Mouse (Mus musculus): ENCODE data around the gene Trdmt1.
"Not testable (repeated sequence)": the region's sequence is repeated elsewhere in the genome, so short reads cannot be mapped to it uniquely, and the experiment has no call there.

Gene Trdmt1

GRCm38 (mm10) chr2:13544193-13544824, at the start of gene Trdmt1:
Gene Trdmt1, minus strand, starts transcription at chr2:13544668.
- peak; percentile 74 for DNase-seq

GRCm38 (mm10) chr2:13593328-13593727, 48.9 kb upstream of the Trdmt1 start:
- DNase-seq, result no peak

DNA sequence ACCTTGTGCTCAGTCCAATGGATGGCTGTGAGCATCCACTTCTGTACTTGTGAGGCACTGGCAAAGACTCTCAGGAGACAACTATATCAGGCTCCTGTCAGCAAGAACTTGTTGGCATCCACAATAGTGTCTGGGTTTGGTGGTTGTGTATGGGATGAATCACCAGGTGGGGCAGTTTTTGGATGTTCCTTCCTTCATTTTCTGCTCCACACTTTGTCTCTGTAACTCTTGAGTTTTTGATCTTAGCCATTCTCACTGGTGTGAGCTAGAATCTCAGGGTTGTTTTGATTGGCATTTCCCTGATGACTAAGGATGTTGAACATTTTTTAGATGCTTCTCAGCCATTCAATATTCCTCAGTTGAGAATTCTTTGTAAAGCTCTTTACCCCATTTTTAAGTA, 39.3 kb upstream of the Trdmt1 start:
- DNase-seq, result not testable (repeated sequence)

- no peak for DNase-seq
Observed at GRCm38 (mm10) chr2:13582184-13582583, 37.7 kb upstream of the Trdmt1 start.

DNA sequence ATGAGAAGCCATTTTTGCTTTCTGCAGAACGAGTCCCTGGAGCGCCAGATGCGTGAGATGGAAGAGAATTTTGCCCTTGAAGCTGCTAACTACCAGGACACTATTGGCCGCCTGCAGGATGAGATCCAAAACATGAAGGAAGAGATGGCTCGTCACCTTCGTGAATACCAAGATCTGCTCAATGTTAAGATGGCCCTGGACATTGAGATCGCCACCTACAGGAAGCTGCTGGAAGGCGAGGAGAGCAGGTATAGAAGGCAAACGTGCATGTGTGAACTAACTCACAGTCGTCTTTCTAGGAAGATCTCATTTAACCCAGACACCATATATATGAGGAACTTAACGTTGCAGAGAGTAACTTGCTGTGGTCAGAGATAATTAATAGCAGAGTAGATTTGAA, 35.5 kb upstream of the Trdmt1 start:
- no peak for DNase-seq

DNA sequence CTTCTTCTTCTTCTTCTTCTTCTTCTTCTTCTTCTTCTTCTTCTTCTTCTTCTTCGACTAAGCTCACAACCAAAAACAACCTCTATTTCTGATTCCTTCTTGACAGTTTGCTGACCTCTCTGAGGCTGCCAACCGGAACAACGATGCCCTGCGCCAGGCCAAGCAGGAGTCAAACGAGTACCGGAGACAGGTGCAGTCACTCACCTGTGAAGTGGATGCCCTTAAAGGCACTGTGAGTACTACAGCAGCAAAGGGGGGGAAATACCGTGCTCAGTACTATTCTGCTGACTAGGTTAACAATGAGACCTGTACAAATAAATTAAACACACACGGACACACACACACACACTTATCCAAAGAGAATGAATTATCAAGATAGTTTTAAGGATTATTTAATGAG, 34.8 kb upstream of the Trdmt1 start:
- no peak for DNase-seq

GRCm38 (mm10) chr2:13578473-13579152, 34.1 kb upstream of the Trdmt1 start:
- no peak for DNase-seq

GRCm38 (mm10) chr2:13577399-13577798, 32.9 kb upstream of the Trdmt1 start:
- no peak for DNase-seq

- no peak for DNase-seq
Observed at GRCm38 (mm10) chr2:13575926-13576325, 31.5 kb upstream of the Trdmt1 start.

- peak; percentile 86 for DNase-seq
Observed at GRCm38 (mm10) chr2:13575287-13575801, 30.9 kb upstream of the Trdmt1 start.

GRCm38 (mm10) chr2:13574801-13575150, 30.3 kb upstream of the Trdmt1 start:
- DNase-seq, result no peak

GRCm38 (mm10) chr2:13574066-13574800, 29.8 kb upstream of the Trdmt1 start:
- DNase-seq, result peak; percentile 66

DNA sequence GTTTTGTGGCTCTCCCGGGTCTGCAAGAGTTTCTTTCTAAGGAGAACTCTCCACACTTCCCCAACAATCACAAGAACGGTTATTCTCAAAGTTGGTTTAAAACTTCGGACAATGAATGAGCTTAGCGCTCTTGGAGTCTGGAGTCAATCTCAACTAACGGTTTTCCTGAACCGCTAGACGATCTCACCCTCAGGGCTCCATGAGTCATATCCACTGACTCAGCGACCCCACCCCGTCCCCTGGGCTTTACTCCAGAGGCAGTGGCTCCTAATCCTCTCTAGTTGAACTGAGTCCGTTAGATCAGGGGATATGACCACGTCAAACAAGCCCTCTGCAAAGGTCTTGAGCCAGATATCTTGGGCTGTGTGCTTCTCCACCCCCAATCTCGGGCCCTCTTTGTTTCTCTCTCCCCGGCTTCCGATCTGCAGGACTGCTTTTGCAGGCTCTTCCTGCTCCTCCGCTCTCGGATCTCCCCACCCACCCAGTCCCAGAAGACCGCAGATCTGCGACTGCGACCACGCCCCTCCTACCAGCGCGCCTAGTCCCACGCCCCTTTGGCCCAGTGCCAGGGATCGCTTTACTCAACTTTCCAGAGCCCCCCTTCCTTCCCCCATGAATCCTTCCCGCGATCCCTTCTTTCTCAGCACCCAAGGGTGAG, 29.1 kb upstream of the Trdmt1 start, which contains the start of gene Vim:
Vim (plus strand) TSS at position 520 of the 658 bp plus-strand sequence.
- DNase-seq, result peak; percentile 87

- no peak for DNase-seq
Observed at GRCm38 (mm10) chr2:13572647-13573407, 28.4 kb upstream of the Trdmt1 start.

DNA sequence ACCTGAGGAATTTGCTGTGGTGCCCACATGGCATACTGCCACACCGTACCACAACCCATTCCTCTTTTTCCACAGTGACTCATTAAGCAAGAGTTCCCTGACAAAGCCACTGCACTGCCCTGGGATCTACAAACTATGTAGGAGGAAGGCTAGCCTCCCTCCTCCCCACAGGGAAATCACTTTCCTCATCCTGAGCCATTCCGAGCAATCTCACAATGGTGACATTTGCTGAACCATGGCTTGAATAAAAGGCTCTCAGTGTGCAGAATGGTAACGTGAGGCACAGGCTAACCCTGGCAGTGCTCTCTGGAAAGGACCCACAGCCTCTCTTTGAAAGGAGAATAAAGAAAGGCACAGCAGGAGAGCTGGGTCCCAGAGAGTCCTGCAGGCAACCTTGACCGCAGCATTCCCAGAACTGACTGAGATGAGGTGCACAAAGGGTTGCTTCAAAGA, 27.7 kb upstream of the Trdmt1 start:
- no peak for DNase-seq

- no peak for DNase-seq
Observed at GRCm38 (mm10) chr2:13570122-13570521, 25.7 kb upstream of the Trdmt1 start.

DNA sequence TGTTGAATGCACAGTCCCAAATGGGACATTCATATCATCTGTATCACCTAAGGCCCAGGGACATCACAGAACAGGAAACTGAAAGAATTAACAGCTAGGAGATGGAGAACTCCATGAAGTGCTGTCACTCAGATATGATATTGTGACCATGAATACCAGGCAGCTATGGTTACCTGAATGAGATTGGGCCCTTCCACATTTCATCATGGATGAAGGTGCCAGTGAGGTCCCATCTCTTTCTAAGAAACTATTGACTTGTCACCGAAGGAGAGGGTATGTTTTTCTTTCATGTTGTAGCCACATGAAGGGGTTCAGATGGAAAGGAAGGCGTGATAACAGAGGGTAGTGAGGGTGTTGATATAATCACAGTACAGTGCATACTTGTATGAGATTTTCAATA, 15.9 kb upstream of the Trdmt1 start:
- no peak for DNase-seq

GRCm38 (mm10) chr2:13559729-13560128, 15.3 kb upstream of the Trdmt1 start:
- no peak for DNase-seq

GRCm38 (mm10) chr2:13559303-13559702, 14.8 kb upstream of the Trdmt1 start:
- no peak for DNase-seq

DNA sequence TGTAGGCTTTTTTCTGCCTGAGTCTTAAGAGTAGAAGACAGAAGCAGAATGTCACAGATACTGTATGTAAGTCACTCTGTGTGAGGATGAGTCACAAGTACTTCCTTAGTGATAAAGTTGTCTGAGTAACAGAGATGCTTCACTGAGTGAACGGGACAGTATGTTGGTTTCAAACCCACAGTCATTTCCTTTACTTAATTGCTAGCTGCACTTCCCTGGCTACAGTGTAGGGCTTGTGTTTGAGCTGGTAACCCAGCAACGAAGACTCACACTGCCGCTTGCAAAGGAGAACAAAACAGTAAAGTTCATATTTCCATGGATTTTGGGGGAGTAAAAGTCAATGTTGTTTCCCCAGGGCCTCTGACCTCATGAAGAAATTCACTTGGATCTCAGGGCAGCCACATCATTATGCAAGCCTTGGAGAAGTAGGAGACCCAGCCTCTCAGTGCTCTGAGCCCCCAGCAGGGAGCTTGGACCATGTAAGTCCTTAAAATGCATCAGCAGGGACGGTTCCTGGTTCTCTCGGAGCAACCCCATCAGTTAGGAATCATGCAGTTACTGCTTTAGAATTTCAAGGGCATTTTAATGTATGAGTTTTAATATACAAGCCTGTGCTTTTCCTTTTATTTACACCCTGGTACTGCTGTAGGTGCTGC, 14.3 kb upstream of the Trdmt1 start:
- no peak for DNase-seq

DNA sequence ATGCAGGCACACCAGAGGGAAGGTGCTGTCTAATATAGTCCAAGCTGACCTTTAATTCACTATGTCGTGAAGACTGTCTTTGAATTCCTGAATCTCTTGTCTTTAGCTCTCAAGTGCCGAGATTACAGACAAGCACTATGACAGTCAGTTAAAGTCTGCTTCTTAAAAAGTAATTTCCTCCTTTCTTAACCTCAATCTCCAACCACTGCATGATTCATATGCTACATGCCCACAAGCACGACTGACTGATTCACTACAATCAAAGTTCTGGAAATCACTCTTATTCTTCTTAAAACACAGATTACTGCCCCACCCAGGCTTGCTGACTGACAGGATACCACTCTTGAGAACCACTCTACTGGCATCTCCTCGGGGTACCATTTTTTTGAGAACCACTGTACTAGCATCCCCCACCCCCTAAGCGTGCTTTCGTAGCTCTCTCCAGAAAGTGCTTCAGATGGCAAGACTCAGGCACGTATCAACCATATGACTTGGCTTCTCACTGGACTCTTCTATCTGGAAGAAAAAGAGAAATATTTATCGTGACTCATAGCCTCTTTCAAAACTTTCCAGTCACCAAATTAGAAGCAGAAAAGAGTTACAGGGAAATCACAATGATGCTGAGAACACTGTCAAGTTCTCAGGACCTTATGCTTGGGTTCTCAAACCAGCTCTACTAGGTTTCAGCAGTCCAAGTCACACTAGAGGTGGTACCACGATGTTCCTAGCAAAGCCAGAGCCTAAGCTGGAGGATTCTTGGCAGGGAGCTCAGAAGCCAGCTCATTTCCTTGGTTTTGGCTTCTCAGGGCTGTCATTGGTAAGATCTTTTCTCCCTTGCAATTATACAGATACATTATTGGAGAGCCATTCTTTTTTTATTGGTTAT, 12.9 kb upstream of the Trdmt1 start:
- DNase-seq, result no peak
